Mouse (Mus musculus): ENCODE measurements around the gene Abca4.
"Not testable (repeated sequence)": the region's sequence is repeated elsewhere in the genome, so short reads cannot be mapped to it uniquely, and the experiment has no call there.

Abca4 gene

GRCm38 (mm10) chr3:122058439-122059198, 14.4 kb downstream of the Abca4 start:
- DNase-seq (ENCODE audit: low spot score), result no peak

- DNase-seq (ENCODE audit: low spot score), result no peak
These were observed 18.3 kb downstream of the Abca4 start for GRCm38 (mm10) chr3:122062586-122062985.

- DNase-seq (ENCODE audit: low spot score), result no peak
These were observed 20.5 kb downstream of the Abca4 start for GRCm38 (mm10) chr3:122064556-122065410.

GRCm38 (mm10) chr3:122071769-122072168, 27.5 kb downstream of the Abca4 start:
- DNase-seq (ENCODE audit: low spot score), result no peak

GRCm38 (mm10) chr3:122072646-122073571, 28.7 kb downstream of the Abca4 start:
- DNase-seq (ENCODE audit: low spot score), result no peak

- no peak for DNase-seq (ENCODE audit: low spot score)
These were observed 29.4 kb downstream of the Abca4 start for GRCm38 (mm10) chr3:122073595-122073994.

GRCm38 (mm10) chr3:122074334-122074733, 30.1 kb downstream of the Abca4 start:
- DNase-seq (ENCODE audit: low spot score), result peak; percentile 57

- peak; percentile 54 for DNase-seq (ENCODE audit: low spot score)
These were observed 33.9 kb downstream of the Abca4 start for GRCm38 (mm10) chr3:122078141-122078540.

- DNase-seq (ENCODE audit: low spot score), result no peak
These were observed 34.9 kb downstream of the Abca4 start for GRCm38 (mm10) chr3:122079172-122079571.

GRCm38 (mm10) chr3:122081634-122082033, 37.4 kb downstream of the Abca4 start:
- not testable (repeated sequence) for DNase-seq (ENCODE audit: low spot score)

- DNase-seq (ENCODE audit: low spot score), result no peak
These were observed 38.1 kb downstream of the Abca4 start for GRCm38 (mm10) chr3:122082338-122082737.

- no peak for DNase-seq (ENCODE audit: low spot score)
These were observed 41.1 kb downstream of the Abca4 start for GRCm38 (mm10) chr3:122085157-122085989.

- peak; percentile 77 for DNase-seq (ENCODE audit: low spot score)
These were observed 43.9 kb downstream of the Abca4 start for GRCm38 (mm10) chr3:122088054-122088681.

GRCm38 (mm10) chr3:122090338-122090737, 46.1 kb downstream of the Abca4 start:
- DNase-seq (ENCODE audit: low spot score), result no peak

- no peak for DNase-seq (ENCODE audit: low spot score)
These were observed 55.5 kb downstream of the Abca4 start for GRCm38 (mm10) chr3:122099713-122100112.

- DNase-seq (ENCODE audit: low spot score), result no peak
These were observed 57.8 kb downstream of the Abca4 start for GRCm38 (mm10) chr3:122102091-122102490.

- peak; percentile 88 for DNase-seq (ENCODE audit: low spot score)
These were observed 59.9 kb downstream of the Abca4 start for GRCm38 (mm10) chr3:122103864-122104808.

- no peak for DNase-seq (ENCODE audit: low spot score)
These were observed 62.7 kb downstream of the Abca4 start for GRCm38 (mm10) chr3:122106920-122107319.

GRCm38 (mm10) chr3:122107643-122108194, 63.5 kb downstream of the Abca4 start:
- DNase-seq (ENCODE audit: low spot score), result no peak
